Mouse (Mus musculus) bone marrow, adult 2 months (tissue): Measurements from ENCODE around the gene Actr2. TPM values are rescaled to one million over a fixed set of nuclear protein-coding genes. Genes with fewer than 3 reads are reported as not detected.

Experiments
- H3K27ac ChIP-seq: fragments of 200-500 bp; 2 replicates; pipeline ENCODE4 v1.5.1; 2012; ENCODE audit warnings: low read depth, mild to moderate bottlenecking, control low read depth, inconsistent platforms, low read length; ENCODE audit not compliant: control insufficient read depth, poor library complexity, insufficient read depth
- H3K4me1 ChIP-seq: fragments of 200-500 bp; 2 replicates; pipeline ENCODE4 v1.6.1; 2011; ENCODE audit warnings: low read length; ENCODE audit not compliant: control insufficient read depth, insufficient read depth
- H3K4me3 ChIP-seq: fragments of 200-500 bp; replicated peaks from 2 replicates; pipeline ENCODE3; 2011; ENCODE audit warnings: mild to moderate bottlenecking, low read depth, low read length, control low read depth; ENCODE audit not compliant: control insufficient read depth
- CTCF ChIP-seq: fragments of 200-500 bp; IDR thresholded peaks from 2 replicates; pipeline ENCODE4 v1.5.1; 2011; ENCODE audit warnings: low read length, control low read depth; ENCODE audit not compliant: control insufficient read depth, insufficient read depth
- POLR2A ChIP-seq: fragments of 200-500 bp; IDR thresholded peaks from 2 replicates; pipeline ENCODE4 v1.6.1; 2011; ENCODE audit warnings: low read depth, mild to moderate bottlenecking, control low read depth, low read length, borderline replicate concordance; ENCODE audit not compliant: control insufficient read depth
- WGBS: fragments of 180-500 bp; shearing (Covaris S2); methylation state at CpG from one replicate; pipeline ENCODE4 v1.1.7; 2018; 5-methylcytosine and 5-hydroxymethylcytosine counted together
- polyA plus RNA-seq: library from polyadenylated mRNA; stranded (reverse); fragments of >200 nt; gene quantifications from 2 replicates; pipeline ENCODE4 v1.2.4, GENCODE M21; 2011; ENCODE audit warnings: low replicate concordance; ENCODE audit not compliant: missing spikeins, insufficient read depth, insufficient read length

Actr2 gene
- polyA plus RNA-seq, 1 experiment = 89.6 TPM

DNA sequence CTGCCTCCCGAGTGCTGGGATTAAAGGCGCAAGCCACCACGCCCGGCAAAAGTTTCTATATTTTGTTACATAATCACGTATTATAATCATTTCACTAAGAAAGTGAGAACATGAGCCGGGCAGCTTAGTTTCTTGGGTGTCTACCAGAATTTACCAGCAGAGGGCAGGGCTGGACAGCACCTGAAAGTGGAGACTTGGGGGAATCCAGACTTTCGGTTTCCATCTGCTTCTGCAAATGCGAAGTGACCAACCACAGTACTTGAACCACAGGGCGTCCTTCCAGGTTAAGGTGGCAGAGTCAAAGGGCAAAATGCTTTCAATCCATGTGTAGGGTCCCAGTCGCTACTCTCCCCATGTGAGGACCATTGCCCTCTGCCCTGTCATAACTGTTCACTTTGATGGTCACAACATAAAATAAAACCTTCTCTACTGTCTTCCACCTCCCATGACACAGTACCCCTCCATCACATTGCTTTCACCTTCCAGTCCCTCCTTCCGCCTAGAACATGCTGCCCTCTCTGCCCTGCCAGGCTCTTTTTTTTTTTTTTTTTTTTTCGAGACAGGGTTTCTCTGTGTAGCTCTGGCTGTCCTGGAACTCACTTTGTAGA, 20.3 kb upstream of the Actr2 start:
- TF ChIP-seq CTCF = peak; percentile 84
- TF ChIP-seq POLR2A = no peak
- H3K4me1 ChIP-seq = no peaks in the 10 kb centered on the region; the same call in 1 of the 2 replicates
- 8% methylated on average over 12 of the region's 12 CpGs for WGBS
- peak overlapping the region; percentile 64 for H3K4me3 ChIP-seq
- H3K27ac ChIP-seq = no peak overlapping the region

- Histone ChIP-seq H3K4me3 (no peak overlapping the region), H3K27ac (no peak overlapping the region), H3K4me1 (no peaks in the 10 kb centered on the region)
- TF ChIP-seq POLR2A = no peak
- no peak for TF ChIP-seq CTCF
- 68% methylated on average over 10 of the region's 10 CpGs for WGBS
Observed at GRCm38 (mm10) chr11:20126673-20127516, 14.2 kb upstream of the Actr2 start.

DNA sequence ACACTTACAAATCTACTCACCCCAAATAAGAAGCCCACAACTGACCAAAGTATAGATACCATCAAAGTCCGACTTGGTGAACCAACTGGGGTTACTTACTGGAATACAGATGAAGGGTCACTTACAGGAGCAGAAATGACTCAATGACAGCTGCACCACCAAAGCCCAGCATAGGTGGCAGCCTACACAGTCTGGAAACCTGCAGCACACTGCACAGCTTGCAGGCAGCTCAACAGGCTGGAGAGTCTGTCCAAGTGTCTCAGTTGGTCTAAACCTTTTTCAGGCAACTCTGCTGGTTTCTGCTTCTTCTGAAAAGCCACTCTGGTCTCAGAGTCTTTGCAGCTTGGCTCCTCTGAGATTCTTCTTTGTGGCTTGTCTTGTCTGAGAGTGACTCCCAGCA, 12.7 kb upstream of the Actr2 start:
- Histone ChIP-seq H3K4me3 (no peak overlapping the region), H3K27ac (no peak overlapping the region), H3K4me1 (no peaks in the 10 kb centered on the region)
- WGBS = 69% methylated on average over 1 of the region's 1 CpGs
- no peak for TF ChIP-seq POLR2A

DNA sequence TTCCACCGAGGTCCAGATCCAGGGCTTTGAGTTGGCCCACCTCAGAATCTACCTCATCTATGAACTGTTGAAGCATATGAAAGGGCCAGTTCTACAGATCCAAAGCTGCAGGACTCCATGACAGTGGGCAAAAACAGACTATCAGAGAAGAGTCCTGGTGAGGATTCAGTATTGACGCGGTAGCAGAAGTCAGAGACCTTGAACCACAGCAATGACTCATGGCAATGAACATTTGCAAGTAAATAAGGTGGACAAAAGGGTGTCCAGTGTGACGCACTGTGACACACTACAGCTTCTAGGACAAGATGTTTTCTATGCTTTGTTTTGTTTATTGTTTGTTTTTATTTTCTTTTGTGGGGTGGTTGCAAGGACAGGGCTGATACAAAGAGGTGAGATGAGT, 4.0 kb upstream of the Actr2 start:
- no peak for TF ChIP-seq POLR2A
- no peak for TF ChIP-seq CTCF
- H3K4me3 ChIP-seq = no peak overlapping the region
- 84% methylated on average over 4 of the region's 4 CpGs for WGBS
- no peaks in the 10 kb centered on the region for H3K4me1 ChIP-seq
- H3K27ac ChIP-seq = no peak overlapping the region

- Histone ChIP-seq H3K27ac (no peak overlapping the region), H3K4me1 (no peaks in the 10 kb centered on the region), H3K4me3 (no peak overlapping the region)
- WGBS = 80% methylated on average over 5 of the region's 5 CpGs
- TF ChIP-seq POLR2A (no peak), CTCF (no peak)
Observed at GRCm38 (mm10) chr11:20116030-20116551, 3.4 kb upstream of the Actr2 start.

- TF ChIP-seq CTCF (no peak), POLR2A (peak; percentile 74)
- H3K4me3 ChIP-seq = peak overlapping the region; percentile 89
- H3K4me1 ChIP-seq = no peaks in the 10 kb centered on the region; the same call in 1 of the 2 replicates
- WGBS = under 1% methylated on average over 49 of the region's 50 CpGs
- H3K27ac ChIP-seq = peak overlapping the region; percentile 98
Observed at GRCm38 (mm10) chr11:20112006-20112740, 540 bp downstream of the Actr2 start.

GRCm38 (mm10) chr11:20108151-20108550, 4.6 kb downstream of the Actr2 start:
- Histone ChIP-seq H3K4me1 (no peaks in the 10 kb centered on the region; the same call in 1 of the 2 replicates), H3K27ac (no peak overlapping the region), H3K4me3 (peak overlapping the region; percentile 10)
- 15% methylated on average over 7 of the region's 7 CpGs for WGBS
- no peak for TF ChIP-seq CTCF
- no peak for TF ChIP-seq POLR2A

- H3K4me1 ChIP-seq = no peaks in the 10 kb centered on the region; the same call in 1 of the 2 replicates
- TF ChIP-seq POLR2A (no peak), CTCF (no peak)
Observed at GRCm38 (mm10) chr11:20107683-20108082, 5.0 kb downstream of the Actr2 start.

More at GRCm38 (mm10) chr11:20107683-20108082, 5.0 kb downstream of the Actr2 start:
- 20% methylated on average over 4 of the region's 4 CpGs for WGBS
- H3K4me3 ChIP-seq = no peak overlapping the region
- no peak overlapping the region for H3K27ac ChIP-seq
